Mouse (Mus musculus) left cerebral cortex, adult 9 months (tissue): ENCODE data around the gene Btbd11.
"Not testable (repeated sequence)": the region's sequence is repeated elsewhere in the genome, so short reads cannot be mapped to it uniquely, and the experiment has no call there.

Experiments
- DNase-seq, 2 experiments: peaks; one replicate each; pipeline ENCODE4 v3.0.0; 2022; ENCODE audit warnings: low spot score in 2 of 2

Btbd11 gene

GRCm38 (mm10) chr10:85651706-85652105 is 265.1 kb downstream of the Btbd11 start:
- DNase-seq, result peak in 1 of 2 experiments; percentile 53

- no peak for DNase-seq
Measured at GRCm38 (mm10) chr10:85655881-85656280, 269.3 kb downstream of the Btbd11 start.

- DNase-seq, result no peak
Measured at GRCm38 (mm10) chr10:85657886-85658285, 271.3 kb downstream of the Btbd11 start.

- DNase-seq, result peak in 1 of 2 experiments; percentile 11
Measured at GRCm38 (mm10) chr10:85673512-85673921, 286.9 kb downstream of the Btbd11 start.

GRCm38 (mm10) chr10:85678635-85679034 is 292.0 kb downstream of the Btbd11 start:
- peak in 1 of 2 experiments; percentile 61 for DNase-seq

- DNase-seq, result no peak
Measured at GRCm38 (mm10) chr10:85682446-85682845, 295.8 kb downstream of the Btbd11 start.

- DNase-seq, result not testable (repeated sequence)
Measured at GRCm38 (mm10) chr10:85694429-85694828, 307.8 kb downstream of the Btbd11 start.

- no peak for DNase-seq
Measured at GRCm38 (mm10) chr10:85699721-85700120, 313.1 kb downstream of the Btbd11 start.

GRCm38 (mm10) chr10:85709790-85710189 is 323.2 kb downstream of the Btbd11 start:
- DNase-seq, result not testable (repeated sequence)
